ENCODE assay signal across 8 mouse cellular contexts in genomic region chr13:29016145-29016651, GRCm38 (mm10).
DNase-seq lines count a peak whose midpoint lies in the region; TF ChIP-seq lines count a peak whose summit lies in the region.

No protein-coding gene starts in this region.

- peak overlapping the region; percentile 53; the same call in 1 of the 2 replicates for H3K4me3 ChIP-seq in gastrocnemius, adult 2 months
- peak overlapping the region; percentile 49 for H3K4me3 ChIP-seq in left cerebral cortex, adult 2 months

- no peak for DNase-seq in gastrocnemius, adult 2 months
- DNase-seq in gastrocnemius, postnatal 4 days (ENCODE audit: low spot score in 2 of 2): no peak
- DNase-seq in frontal cortex, adult 2 months (ENCODE audit: extremely low spot score in 1 of 2, low spot score in 1 of 2): peak; percentile 46 to 76
- peak; percentile 49 to 56 for DNase-seq in left cerebral cortex, adult 2 months (ENCODE audit: extremely low spot score in 1 of 2, low spot score in 2 of 2)
- DNase-seq in right cerebral cortex, adult 2 months (ENCODE audit: low spot score in 2 of 2): peak; percentile 58 to 72
- no peak for DNase-seq in MN1 (ENCODE audit: low spot score)
- no peak for DNase-seq in spleen, postnatal 14 days (ENCODE audit: low spot score in 2 of 2)
- DNase-seq in adrenal gland, adult 18-20 months (ENCODE audit: low spot score in 2 of 2): no peak

- no peak overlapping the region for H3K27ac ChIP-seq in gastrocnemius, adult 2 months
- H3K27ac ChIP-seq in left cerebral cortex, adult 2 months: peak overlapping the region; percentile 83

- intact Hi-C loops in gastrocnemius, adult 2 months (cut with DNase I): no loop called here
- intact Hi-C loops in left cerebral cortex, adult 2 months (cut with DNase I): loop anchor here (5.0 to 10.0 kb wide), 2 partner anchors 219 to 821 kb away; no protein-coding TSS in a partner anchor

- no peak for TF ChIP-seq CTCF in gastrocnemius, adult 2 months (IDR thresholded peaks at IDR 0.05)
- no peak for TF ChIP-seq CTCF in left cerebral cortex, adult 2 months (IDR thresholded peaks at IDR 0.05)

Comparison
In these comparisons a context has a peak if more than half of its experiments do, and no peak if none do; other contexts are left out.
1. DNase-seq: peak in frontal cortex, adult 2 months (2 of 2), left cerebral cortex, adult 2 months (2 of 2) and right cerebral cortex, adult 2 months (2 of 2); none in gastrocnemius, adult 2 months (single experiment), gastrocnemius, postnatal 4 days (0 of 2), MN1 (single experiment), spleen, postnatal 14 days (0 of 2) and adrenal gland, adult 18-20 months (0 of 2).